Mouse (Mus musculus): ENCODE results near the gene Susd5. TPM values are rescaled to one million over a fixed set of nuclear protein-coding genes. Genes with fewer than 3 reads are reported as not detected.
"Not testable (repeated sequence)": the region's sequence is repeated elsewhere in the genome, so short reads cannot be mapped to it uniquely, and the experiment has no call there.

The Susd5 gene
- polyA plus RNA-seq, 1 experiment from 2014 or later, result 0.05 TPM

- DNase-seq (ENCODE audit: low spot score) (no peak), ATAC-seq (no peak)
- no peaks in the 10 kb centered on the region for H3K4me1 ChIP-seq (ENCODE audit: control insufficient read depth, insufficient read depth, low read length)
- H3K4me2 ChIP-seq (ENCODE audit: low read length), result no peak overlapping the region
- H3K36me3 ChIP-seq (ENCODE audit: control insufficient read depth, insufficient read depth, low read length), result no peaks in the 10 kb centered on the region
- 91% methylated on average over 16 of the region's 16 CpGs for WGBS
- no peaks in the 10 kb centered on the region for H3K9me3 ChIP-seq (replicated peaks; ENCODE audit: control insufficient read depth, low read length)
- H3K27ac ChIP-seq (ENCODE audit: low read depth, low read length), result no peak overlapping the region
- H3K4me3 ChIP-seq (ENCODE audit: low read depth, low read length), result no peak overlapping the region
- H3K27me3 ChIP-seq (replicated peaks; ENCODE audit: control insufficient read depth, insufficient read depth, low read length), result no peaks in the 10 kb centered on the region
- no peak overlapping the region for H3K9ac ChIP-seq (ENCODE audit: low read length)
Observed at GRCm38 (mm10) chr9:114050778-114051177, 6.2 kb upstream of the Susd5 start.

GRCm38 (mm10) chr9:114052031-114052430 is 4.9 kb upstream of the Susd5 start:
- no peaks in the 10 kb centered on the region for H3K4me1 ChIP-seq (ENCODE audit: control insufficient read depth, insufficient read depth, low read length)
- H3K36me3 ChIP-seq (ENCODE audit: control insufficient read depth, insufficient read depth, low read length), result no peaks in the 10 kb centered on the region
- no peaks in the 10 kb centered on the region for H3K9me3 ChIP-seq (replicated peaks; ENCODE audit: control insufficient read depth, low read length)
- DNase-seq (ENCODE audit: low spot score) (no peak), ATAC-seq (no peak)
- no peak overlapping the region for H3K4me3 ChIP-seq (ENCODE audit: low read depth, low read length)
- no peak overlapping the region for H3K27ac ChIP-seq (ENCODE audit: low read depth, low read length)
- peaks cover 6% of the 10 kb centered on the region for H3K27me3 ChIP-seq (replicated peaks; ENCODE audit: control insufficient read depth, insufficient read depth, low read length)
- no peak overlapping the region for H3K4me2 ChIP-seq (ENCODE audit: low read length)
- H3K9ac ChIP-seq (ENCODE audit: low read length), result no peak overlapping the region
- WGBS, result 77% methylated on average over 4 of the region's 4 CpGs

- no peak overlapping the region for H3K4me3 ChIP-seq (ENCODE audit: low read depth, low read length)
- DNase-seq (ENCODE audit: low spot score), result no peak
- ATAC-seq, result no peak
- no peaks in the 10 kb centered on the region for H3K9me3 ChIP-seq (replicated peaks; ENCODE audit: control insufficient read depth, low read length)
- H3K4me1 ChIP-seq (ENCODE audit: control insufficient read depth, insufficient read depth, low read length), result no peaks in the 10 kb centered on the region
- H3K4me2 ChIP-seq (ENCODE audit: low read length), result no peak overlapping the region
- no peaks in the 10 kb centered on the region for H3K36me3 ChIP-seq (ENCODE audit: control insufficient read depth, insufficient read depth, low read length)
- peaks cover 14% of the 10 kb centered on the region for H3K27me3 ChIP-seq (replicated peaks; ENCODE audit: control insufficient read depth, insufficient read depth, low read length)
- 71% methylated on average over 6 of the region's 6 CpGs for WGBS
- no peak overlapping the region for H3K27ac ChIP-seq (ENCODE audit: low read depth, low read length)
- no peak overlapping the region for H3K9ac ChIP-seq (ENCODE audit: low read length)
Observed at GRCm38 (mm10) chr9:114052866-114053265, 4.1 kb upstream of the Susd5 start.

- H3K27me3 ChIP-seq (replicated peaks; ENCODE audit: control insufficient read depth, insufficient read depth, low read length), result no peaks in the 10 kb centered on the region
- H3K36me3 ChIP-seq (ENCODE audit: control insufficient read depth, insufficient read depth, low read length), result no peaks in the 10 kb centered on the region
- WGBS, result 64% methylated on average over 12 of the region's 12 CpGs
- no peak overlapping the region for H3K9ac ChIP-seq (ENCODE audit: low read length)
- H3K4me2 ChIP-seq (ENCODE audit: low read length), result no peak overlapping the region
- DNase-seq (ENCODE audit: low spot score), result no peak
- no peak for ATAC-seq
- no peak overlapping the region for H3K27ac ChIP-seq (ENCODE audit: low read depth, low read length)
- H3K4me3 ChIP-seq (ENCODE audit: low read depth, low read length), result no peak overlapping the region
- H3K9me3 ChIP-seq (replicated peaks; ENCODE audit: control insufficient read depth, low read length), result no peaks in the 10 kb centered on the region
- no peaks in the 10 kb centered on the region for H3K4me1 ChIP-seq (ENCODE audit: control insufficient read depth, insufficient read depth, low read length)
Observed at GRCm38 (mm10) chr9:114068494-114069053, 11.6 kb downstream of the Susd5 start.

- Histone ChIP-seq H3K4me1 (ENCODE audit: control insufficient read depth, insufficient read depth, low read length) (no peaks in the 10 kb centered on the region), H3K4me3 (ENCODE audit: low read depth, low read length) (no peak overlapping the region), H3K27ac (ENCODE audit: low read depth, low read length) (no peak overlapping the region), H3K9ac (ENCODE audit: low read length) (no peak overlapping the region), H3K36me3 (ENCODE audit: control insufficient read depth, insufficient read depth, low read length) (no peaks in the 10 kb centered on the region), H3K4me2 (ENCODE audit: low read length) (no peak overlapping the region), H3K9me3 (replicated peaks; ENCODE audit: control insufficient read depth, low read length) (no peaks in the 10 kb centered on the region), H3K27me3 (replicated peaks; ENCODE audit: control insufficient read depth, insufficient read depth, low read length) (no peaks in the 10 kb centered on the region)
- ATAC-seq, result no peak
- DNase-seq (ENCODE audit: low spot score), result no peak
- 69% methylated on average over 6 of the region's 6 CpGs for WGBS
Observed at GRCm38 (mm10) chr9:114069372-114069771, 12.4 kb downstream of the Susd5 start.

GRCm38 (mm10) chr9:114073681-114074080 is 16.7 kb downstream of the Susd5 start:
- Histone ChIP-seq H3K36me3 (ENCODE audit: control insufficient read depth, insufficient read depth, low read length) (no peaks in the 10 kb centered on the region), H3K4me3 (ENCODE audit: low read depth, low read length) (no peak overlapping the region), H3K4me1 (ENCODE audit: control insufficient read depth, insufficient read depth, low read length) (no peaks in the 10 kb centered on the region), H3K9me3 (replicated peaks; ENCODE audit: control insufficient read depth, low read length) (no peaks in the 10 kb centered on the region), H3K27ac (ENCODE audit: low read depth, low read length) (no peak overlapping the region), H3K9ac (ENCODE audit: low read length) (no peak overlapping the region), H3K4me2 (ENCODE audit: low read length) (no peak overlapping the region), H3K27me3 (replicated peaks; ENCODE audit: control insufficient read depth, insufficient read depth, low read length) (no peaks in the 10 kb centered on the region)
- 88% methylated on average over 19 of the region's 19 CpGs for WGBS
- ATAC-seq (no peak), DNase-seq (ENCODE audit: low spot score) (no peak)

- DNase-seq (ENCODE audit: low spot score) (no peak), ATAC-seq (no peak)
- H3K9ac ChIP-seq (ENCODE audit: low read length), result no peak overlapping the region
- H3K9me3 ChIP-seq (replicated peaks; ENCODE audit: control insufficient read depth, low read length), result no peaks in the 10 kb centered on the region
- no peaks in the 10 kb centered on the region for H3K27me3 ChIP-seq (replicated peaks; ENCODE audit: control insufficient read depth, insufficient read depth, low read length)
- no peaks in the 10 kb centered on the region for H3K4me1 ChIP-seq (ENCODE audit: control insufficient read depth, insufficient read depth, low read length)
- H3K27ac ChIP-seq (ENCODE audit: low read depth, low read length), result no peak overlapping the region
- no peaks in the 10 kb centered on the region for H3K36me3 ChIP-seq (ENCODE audit: control insufficient read depth, insufficient read depth, low read length)
- no peak overlapping the region for H3K4me2 ChIP-seq (ENCODE audit: low read length)
- WGBS, result 77% methylated on average over 3 of the region's 3 CpGs
- H3K4me3 ChIP-seq (ENCODE audit: low read depth, low read length), result no peak overlapping the region
Observed at GRCm38 (mm10) chr9:114086422-114086821, 29.5 kb downstream of the Susd5 start.

- Histone ChIP-seq H3K9ac (ENCODE audit: low read length) (no peak overlapping the region), H3K9me3 (replicated peaks; ENCODE audit: control insufficient read depth, low read length) (no peaks in the 10 kb centered on the region), H3K4me2 (ENCODE audit: low read length) (no peak overlapping the region), H3K36me3 (ENCODE audit: control insufficient read depth, insufficient read depth, low read length) (no peaks in the 10 kb centered on the region), H3K27ac (ENCODE audit: low read depth, low read length) (no peak overlapping the region), H3K4me1 (ENCODE audit: control insufficient read depth, insufficient read depth, low read length) (no peaks in the 10 kb centered on the region), H3K27me3 (replicated peaks; ENCODE audit: control insufficient read depth, insufficient read depth, low read length) (no peaks in the 10 kb centered on the region), H3K4me3 (ENCODE audit: low read depth, low read length) (no peak overlapping the region)
- ATAC-seq (no peak), DNase-seq (ENCODE audit: low spot score) (no peak)
- 75% methylated on average over 11 of the region's 11 CpGs for WGBS
Observed at GRCm38 (mm10) chr9:114087106-114087815, 30.3 kb downstream of the Susd5 start.

- not testable (repeated sequence) for H3K4me3 ChIP-seq (ENCODE audit: low read depth, low read length); H3K9me3 ChIP-seq (replicated peaks; ENCODE audit: control insufficient read depth, low read length); H3K36me3 ChIP-seq (ENCODE audit: control insufficient read depth, insufficient read depth, low read length); H3K9ac ChIP-seq (ENCODE audit: low read length); H3K27ac ChIP-seq (ENCODE audit: low read depth, low read length); DNase-seq (ENCODE audit: low spot score); ATAC-seq; H3K4me2 ChIP-seq (ENCODE audit: low read length); H3K27me3 ChIP-seq (replicated peaks; ENCODE audit: control insufficient read depth, insufficient read depth, low read length); H3K4me1 ChIP-seq (ENCODE audit: control insufficient read depth, insufficient read depth, low read length)
- 78% methylated on average over 6 of the region's 6 CpGs for WGBS
Observed at GRCm38 (mm10) chr9:114088885-114089284, 31.9 kb downstream of the Susd5 start.
